ENCODE assay signal across 10 mouse cellular contexts in genomic region chr16:29682555-29683431, GRCm38 (mm10).
A peak's percentile ranks its signal among the peaks of the same experiment; 100 is the strongest.
DNase-seq lines count a peak whose midpoint lies in the region; ATAC-seq lines count a peak whose summit lies in the region.
"Had no signal": no experiment of that assay in that cellular context is flagged by ENCODE, and none has a peak within 500 bp of the region (broad histone marks: within the 10 kb centered on the region; RNA-seq: fewer than 3 reads in every experiment).

No protein-coding gene starts in this region.

- peak; percentile 34; the same call in 1 of the 2 replicates for ATAC-seq in kidney, embryonic 14.5 days (ENCODE audit: low FRiP score, low TSS enrichment)
- ATAC-seq in intestine, embryonic 15.5 days, result peak; percentile 63
- ATAC-seq in neural tube, embryonic 15.5 days (ENCODE audit: low FRiP score), result peak; percentile 64

- no peak overlapping the region for H3K4me3 ChIP-seq in kidney, embryonic 14.5 days (ENCODE audit: low read length)
- H3K4me3 ChIP-seq in embryonic facial prominence, embryonic 10.5 days, result peak overlapping the region; percentile 36
- H3K4me3 ChIP-seq in intestine, embryonic 15.5 days (replicated peaks), result no peak overlapping the region
- peak overlapping the region; percentile 6; the same call in 1 of the 2 replicates for H3K4me3 ChIP-seq in neural tube, embryonic 15.5 days (replicated peaks)

- H3K27me3 ChIP-seq in kidney, embryonic 14.5 days (ENCODE audit: control insufficient read depth, insufficient read depth, low read length), result no peaks in the 10 kb centered on the region
- H3K27me3 ChIP-seq in embryonic facial prominence, embryonic 10.5 days (replicated peaks; ENCODE audit: low read depth, poor library complexity, severe bottlenecking), result peaks cover 46% of the 10 kb centered on the region
- H3K27me3 ChIP-seq in intestine, embryonic 15.5 days (replicated peaks), result no peaks in the 10 kb centered on the region
- peaks cover 3% of the 10 kb centered on the region for H3K27me3 ChIP-seq in neural tube, embryonic 15.5 days (replicated peaks)

- no peak overlapping the region for H3K9ac ChIP-seq in kidney, embryonic 14.5 days (ENCODE audit: low read depth, low read length)
- no peak overlapping the region for H3K9ac ChIP-seq in intestine, embryonic 15.5 days
- H3K9ac ChIP-seq in neural tube, embryonic 15.5 days (replicated peaks), result 0 out of 2 replicates have a peak overlapping the region, but pooled peaks have one; percentile 30

- H3K9me3 ChIP-seq in kidney, embryonic 14.5 days (ENCODE audit: control insufficient read depth, low read length), result no peaks in the 10 kb centered on the region
- H3K9me3 ChIP-seq in embryonic facial prominence, embryonic 10.5 days, result no peaks in the 10 kb centered on the region
- H3K9me3 ChIP-seq in intestine, embryonic 15.5 days, result no peaks in the 10 kb centered on the region
- H3K9me3 ChIP-seq in neural tube, embryonic 15.5 days (replicated peaks), result no peaks in the 10 kb centered on the region
- H3K9me3 ChIP-seq: G1E had no signal

- peaks cover 10% of the 10 kb centered on the region for H3K4me1 ChIP-seq in kidney, embryonic 14.5 days (ENCODE audit: control insufficient read depth, insufficient read depth, low read length)
- H3K4me1 ChIP-seq in embryonic facial prominence, embryonic 10.5 days, result peaks cover 45% of the 10 kb centered on the region
- peaks cover 3% of the 10 kb centered on the region; the same call in 1 of the 2 replicates for H3K4me1 ChIP-seq in intestine, embryonic 15.5 days (replicated peaks)
- peaks cover 20% of the 10 kb centered on the region for H3K4me1 ChIP-seq in neural tube, embryonic 15.5 days

- no peak for DNase-seq in kidney, adult 11 months
- peak; percentile 61 for DNase-seq in embryonic facial prominence, embryonic 10.5 days (ENCODE audit: low spot score)
- DNase-seq in right cerebral cortex, adult 2 months (ENCODE audit: low spot score in 2 of 2), result no peak
- DNase-seq in cerebellum, adult 11 months, result no peak
- DNase-seq in adipocyte (ENCODE audit: low spot score), result no peak
- DNase-seq: gastrocnemius, postnatal 10 days had no signal

- 25% methylated on average over 17 of the region's 17 CpGs for WGBS in kidney, embryonic 14.5 days
- WGBS in embryonic facial prominence, embryonic 10.5 days, result 22% methylated on average over 17 of the region's 17 CpGs
- WGBS in intestine, embryonic 15.5 days, result 39% methylated on average over 17 of the region's 17 CpGs
- 10% methylated on average over 17 of the region's 17 CpGs for WGBS in neural tube, embryonic 15.5 days

- H3K36me3 ChIP-seq in kidney, embryonic 14.5 days (ENCODE audit: control insufficient read depth, insufficient read depth, low read length), result no peaks in the 10 kb centered on the region
- no peaks in the 10 kb centered on the region for H3K36me3 ChIP-seq in embryonic facial prominence, embryonic 10.5 days (replicated peaks)
- H3K36me3 ChIP-seq in intestine, embryonic 15.5 days, result no peaks in the 10 kb centered on the region
- H3K36me3 ChIP-seq in neural tube, embryonic 15.5 days, result no peaks in the 10 kb centered on the region
- H3K36me3 ChIP-seq: G1E had no signal

- H3K27ac ChIP-seq in kidney, embryonic 14.5 days (ENCODE audit: low read depth, low read length), result no peak overlapping the region
- H3K27ac ChIP-seq in embryonic facial prominence, embryonic 10.5 days (replicated peaks), result peak overlapping the region; percentile 85
- no peak overlapping the region for H3K27ac ChIP-seq in intestine, embryonic 15.5 days
- peak overlapping the region; percentile 2; the same call in 1 of the 2 replicates for H3K27ac ChIP-seq in neural tube, embryonic 15.5 days (replicated peaks)

- 0 out of 2 replicates have a peak overlapping the region, but pooled peaks have one; percentile 4 for H3K4me2 ChIP-seq in kidney, embryonic 14.5 days (replicated peaks; ENCODE audit: low read depth, low read length)
- H3K4me2 ChIP-seq in intestine, embryonic 15.5 days (replicated peaks), result no peak overlapping the region
- H3K4me2 ChIP-seq in neural tube, embryonic 15.5 days, result peak overlapping the region; percentile 47

Comparison
In these comparisons a context has a peak if more than half of its experiments do, and no peak if none do; other contexts are left out.
1. H3K27ac ChIP-seq: peak in embryonic facial prominence, embryonic 10.5 days (single experiment) and neural tube, embryonic 15.5 days (single experiment); none in kidney, embryonic 14.5 days (single experiment) and intestine, embryonic 15.5 days (single experiment).
2. H3K4me3 ChIP-seq: peak in embryonic facial prominence, embryonic 10.5 days (single experiment) and neural tube, embryonic 15.5 days (single experiment); none in kidney, embryonic 14.5 days (single experiment) and intestine, embryonic 15.5 days (single experiment).
3. Peak in every context shown above with its lines, with median percentiles within 50 percentile points of each other: ATAC-seq.